Mouse (Mus musculus) forebrain, embryonic 15.5 days (tissue): ENCODE results near the gene Dnajb5. TPM values are rescaled to one million over a fixed set of nuclear protein-coding genes. Genes with fewer than 3 reads are reported as not detected.

ENCODE experiments used
- ATAC-seq: fragments of 200-750 bp; cut with Nextera tagmentation; replicated peaks from 2 replicates; pipeline ENCODE4 v1.8.0; 2017; ENCODE audit warnings: mild to moderate bottlenecking, moderate TSS enrichment, moderate library complexity
- H3K27ac ChIP-seq: fragments of 300-500 bp; sonication (generic); replicated peaks from 2 replicates; pipeline ENCODE4 v1.5.1; 2015; ENCODE audit warnings: mild to moderate bottlenecking, inconsistent platforms
- H3K27me3 ChIP-seq: fragments of 300-500 bp; sonication (generic); 2 replicates; pipeline ENCODE4 v1.6.1; 2015; ENCODE audit warnings: inconsistent platforms
- H3K36me3 ChIP-seq: fragments of 300-500 bp; sonication (generic); 2 replicates; pipeline ENCODE4 v1.6.1; 2015; ENCODE audit warnings: mild to moderate bottlenecking, inconsistent platforms
- H3K4me1 ChIP-seq: fragments of 300-500 bp; sonication (generic); 2 replicates; pipeline ENCODE4 v1.6.1; 2015; ENCODE audit warnings: inconsistent platforms
- H3K4me2 ChIP-seq: fragments of 300-500 bp; sonication (generic); replicated peaks from 2 replicates; pipeline ENCODE4 v1.6.1; 2015; ENCODE audit warnings: mild to moderate bottlenecking, inconsistent platforms
- H3K4me3 ChIP-seq: fragments of 300-500 bp; sonication (generic); 2 replicates; pipeline ENCODE4 v1.5.1; 2015; ENCODE audit warnings: mild to moderate bottlenecking, inconsistent platforms
- H3K9ac ChIP-seq: fragments of 300-500 bp; sonication (generic); replicated peaks from 2 replicates; pipeline ENCODE4 v1.6.1; 2015; ENCODE audit warnings: mild to moderate bottlenecking, inconsistent platforms
- H3K9me3 ChIP-seq: fragments of 300-500 bp; sonication (generic); 2 replicates; pipeline ENCODE4 v1.6.1; 2016; ENCODE audit warnings: inconsistent platforms
- WGBS: fragments of 180-500 bp; shearing (Covaris S2); methylation state at CpG from one replicate; pipeline ENCODE4 v1.1.7; 2015; ENCODE audit warnings: mixed read lengths; 5-methylcytosine and 5-hydroxymethylcytosine counted together
- polyA plus RNA-seq: library from polyadenylated mRNA; unstranded; fragments of >200 nt; fragmentation: Nextera tagmentation; extraction: Ambion mirVana; gene quantifications from 2 replicates; pipeline ENCODE4 v1.2.1, GENCODE M21; 2015

Dnajb5 gene
- polyA plus RNA-seq, 1 experiment from 2014 or later, result 55.1 TPM

GRCm38 (mm10) chr4:42955200-42955599, 5.6 kb downstream of the Dnajb5 start:
- Histone ChIP-seq H3K9ac (no peak overlapping the region), H3K27ac (no peak overlapping the region), H3K4me2 (no peak overlapping the region), H3K9me3 (no peaks in the 10 kb centered on the region), H3K27me3 (no peaks in the 10 kb centered on the region), H3K4me3 (no peak overlapping the region), H3K36me3 (peaks cover 31% of the 10 kb centered on the region), H3K4me1 (peaks cover 51% of the 10 kb centered on the region)
- ATAC-seq, result no peak
- WGBS, result 93% methylated on average over 3 of the region's 3 CpGs

- Histone ChIP-seq H3K9ac (no peak overlapping the region), H3K9me3 (no peaks in the 10 kb centered on the region), H3K4me3 (no peak overlapping the region), H3K4me2 (no peak overlapping the region), H3K27ac (no peak overlapping the region), H3K36me3 (peaks cover 31% of the 10 kb centered on the region), H3K27me3 (no peaks in the 10 kb centered on the region), H3K4me1 (peaks cover 37% of the 10 kb centered on the region)
- ATAC-seq, result no peak
- 92% methylated on average over 17 of the region's 17 CpGs for WGBS
Measured at GRCm38 (mm10) chr4:42956581-42956980, 7.0 kb downstream of the Dnajb5 start.

GRCm38 (mm10) chr4:42957306-42957705, 7.7 kb downstream of the Dnajb5 start:
- no peaks in the 10 kb centered on the region for H3K27me3 ChIP-seq
- H3K27ac ChIP-seq, result no peak overlapping the region
- peaks cover 30% of the 10 kb centered on the region for H3K4me1 ChIP-seq
- peaks cover 31% of the 10 kb centered on the region for H3K36me3 ChIP-seq
- H3K9me3 ChIP-seq, result no peaks in the 10 kb centered on the region
- no peak for ATAC-seq
- H3K9ac ChIP-seq, result no peak overlapping the region
- H3K4me2 ChIP-seq, result no peak overlapping the region
- H3K4me3 ChIP-seq, result no peak overlapping the region
- 80% methylated on average over 11 of the region's 11 CpGs for WGBS

DNA sequence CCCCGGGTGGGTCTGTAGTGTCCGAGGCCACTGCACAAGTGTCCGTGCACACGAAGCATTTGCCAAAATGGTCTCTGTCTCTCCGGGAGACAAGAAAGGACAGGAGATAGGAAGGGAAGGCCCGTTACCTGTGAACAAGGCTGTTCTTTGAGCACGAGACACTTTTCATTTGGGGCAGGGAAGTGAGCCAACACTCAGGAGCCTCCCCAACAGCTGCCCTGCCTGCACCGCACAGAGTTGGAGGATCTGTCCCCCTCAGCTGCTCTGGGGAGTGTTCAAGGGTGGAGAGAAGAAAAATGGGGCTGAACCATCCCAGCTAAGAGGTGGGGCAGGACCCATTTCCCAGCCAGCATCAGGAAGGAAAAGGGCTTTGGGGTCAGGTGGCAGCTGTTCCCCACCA, 8.4 kb downstream of the Dnajb5 start:
- Histone ChIP-seq H3K27ac (no peak overlapping the region), H3K36me3 (peaks cover 31% of the 10 kb centered on the region), H3K9me3 (no peaks in the 10 kb centered on the region), H3K4me2 (no peak overlapping the region), H3K9ac (no peak overlapping the region), H3K27me3 (no peaks in the 10 kb centered on the region), H3K4me1 (peaks cover 23% of the 10 kb centered on the region), H3K4me3 (no peak overlapping the region)
- no peak for ATAC-seq
- WGBS, result 84% methylated on average over 8 of the region's 8 CpGs

DNA sequence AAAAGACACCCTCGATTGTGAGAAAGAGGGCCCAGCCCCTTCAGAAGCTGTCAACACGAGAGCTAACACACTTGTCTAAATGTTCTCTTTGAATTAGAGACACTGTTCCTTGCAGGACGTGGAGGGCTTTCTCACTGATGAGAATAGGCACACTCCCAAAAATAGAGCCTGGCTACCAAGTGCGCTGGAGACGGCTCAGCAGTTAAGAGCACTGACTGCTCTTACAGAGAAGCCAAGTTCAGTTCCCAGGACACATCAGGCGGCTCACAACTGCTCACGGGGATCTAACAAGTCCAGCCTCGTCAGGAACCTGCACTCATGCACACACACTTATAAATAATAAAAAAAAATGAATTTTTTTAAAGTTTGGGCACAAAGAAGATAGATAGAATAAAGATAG, 9.3 kb downstream of the Dnajb5 start:
- 62% methylated on average over 8 of the region's 8 CpGs for WGBS

GRCm38 (mm10) chr4:42959382-42959781, 9.8 kb downstream of the Dnajb5 start:
- Histone ChIP-seq H3K9me3 (no peaks in the 10 kb centered on the region), H3K4me2 (no peak overlapping the region), H3K27ac (no peak overlapping the region), H3K9ac (no peak overlapping the region), H3K4me1 (peaks cover 10% of the 10 kb centered on the region), H3K27me3 (no peaks in the 10 kb centered on the region), H3K4me3 (no peak overlapping the region), H3K36me3 (peaks cover 31% of the 10 kb centered on the region)
- ATAC-seq, result no peak
- WGBS, result 73% methylated on average over 4 of the region's 4 CpGs

More for the DNA sequence above, 9.3 kb downstream of the Dnajb5 start:
- Histone ChIP-seq H3K4me2 (no peak overlapping the region), H3K27ac (0 out of 2 replicates have a peak overlapping the region, but pooled peaks have one; percentile 35), H3K4me1 (peaks cover 14% of the 10 kb centered on the region), H3K27me3 (no peaks in the 10 kb centered on the region), H3K4me3 (no peak overlapping the region), H3K36me3 (peaks cover 31% of the 10 kb centered on the region), H3K9me3 (no peaks in the 10 kb centered on the region), H3K9ac (no peak overlapping the region)
- ATAC-seq, result no peak

DNA sequence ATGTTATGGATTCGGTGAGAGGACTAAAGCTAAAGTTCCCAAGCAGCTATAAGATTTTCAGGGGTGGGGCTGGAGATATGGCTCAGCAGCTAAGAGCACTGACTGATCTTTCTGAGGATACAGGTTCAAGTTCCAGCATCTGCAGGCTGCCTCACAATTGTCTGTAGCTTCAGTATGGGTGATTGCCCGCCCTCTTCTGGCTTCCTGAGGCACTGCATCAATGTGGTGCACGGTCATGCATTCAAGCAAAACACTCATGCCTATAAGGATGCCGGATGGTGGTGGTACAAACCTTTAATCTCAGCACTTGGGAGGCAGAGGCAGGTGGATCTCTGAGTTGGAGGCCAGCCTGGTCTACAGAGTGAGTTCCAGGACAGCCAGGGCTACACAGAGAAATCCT, 12.0 kb downstream of the Dnajb5 start:
- H3K36me3 ChIP-seq, result peaks cover 25% of the 10 kb centered on the region
- 27% methylated on average over 4 of the region's 4 CpGs for WGBS
- no peak overlapping the region for H3K27ac ChIP-seq
- H3K9ac ChIP-seq, result no peak overlapping the region
- no peak overlapping the region for H3K4me2 ChIP-seq
- H3K9me3 ChIP-seq, result no peaks in the 10 kb centered on the region
- no peaks in the 10 kb centered on the region for H3K27me3 ChIP-seq
- ATAC-seq, result no peak
- no peak overlapping the region for H3K4me3 ChIP-seq
- H3K4me1 ChIP-seq, result peaks cover 4% of the 10 kb centered on the region; the same call in 1 of the 2 replicates

DNA sequence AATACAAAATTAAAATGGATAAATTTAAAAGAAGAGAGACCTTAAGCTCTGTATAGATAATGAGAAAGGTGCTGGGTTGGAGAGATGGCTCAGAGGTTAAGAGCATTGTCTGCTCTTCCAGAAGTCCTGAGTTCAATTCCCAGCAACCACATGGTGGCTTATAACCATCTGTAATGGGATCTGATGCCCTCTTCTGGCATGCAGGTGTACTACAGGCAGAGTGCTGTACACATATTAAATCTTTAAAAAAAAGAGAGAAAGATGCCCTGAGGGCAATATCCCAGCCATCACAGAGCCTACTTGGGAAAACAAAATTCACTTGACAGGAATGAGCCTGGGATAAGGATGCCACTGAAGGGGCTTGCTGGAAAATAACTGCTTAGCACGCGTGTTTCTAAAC, 13.9 kb downstream of the Dnajb5 start:
- H3K27me3 ChIP-seq, result no peaks in the 10 kb centered on the region
- no peak overlapping the region for H3K9ac ChIP-seq
- H3K4me1 ChIP-seq, result peaks cover 4% of the 10 kb centered on the region; the same call in 1 of the 2 replicates
- H3K36me3 ChIP-seq, result peaks cover 6% of the 10 kb centered on the region; the same call in 1 of the 2 replicates
- no peak overlapping the region for H3K4me3 ChIP-seq
- H3K9me3 ChIP-seq, result no peaks in the 10 kb centered on the region
- H3K27ac ChIP-seq, result no peak overlapping the region
- no peak for ATAC-seq
- WGBS, result 96% methylated on average over 2 of the region's 2 CpGs
- H3K4me2 ChIP-seq, result no peak overlapping the region

DNA sequence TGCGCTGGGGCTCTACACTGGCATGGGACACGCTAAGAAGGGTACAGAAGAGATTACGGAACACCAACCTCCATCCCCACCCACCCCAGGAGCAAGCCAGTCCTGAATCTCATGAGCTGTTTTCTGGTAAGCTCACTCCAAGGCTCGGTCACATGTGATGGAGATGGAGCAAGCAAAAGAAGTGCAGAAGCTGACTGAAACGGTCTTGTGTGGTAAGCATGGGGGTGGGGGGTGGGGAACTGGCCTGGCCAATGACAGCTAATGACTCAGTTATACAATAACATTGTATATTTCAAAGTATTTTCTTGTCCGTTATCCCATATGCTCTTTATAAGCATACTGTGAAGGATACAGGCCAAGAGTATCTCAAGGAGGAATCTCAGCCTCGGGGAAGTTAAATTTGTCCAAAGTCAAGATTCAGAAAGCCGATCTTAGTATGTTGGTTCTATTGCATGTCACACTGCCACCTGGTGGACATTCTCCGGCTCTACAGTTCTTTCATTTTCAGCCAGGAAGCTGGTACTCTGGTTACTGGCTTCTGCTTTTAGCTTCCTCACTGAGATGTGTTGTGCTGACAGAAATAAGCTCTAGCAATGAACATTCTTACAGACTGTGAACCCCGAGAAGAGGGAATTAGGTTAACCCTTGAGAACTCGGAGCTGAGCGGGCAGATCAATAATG, 15.6 kb downstream of the Dnajb5 start:
- ATAC-seq, result peak; percentile 44
- H3K4me2 ChIP-seq, result peak overlapping the region; percentile 27
- whole genome bisulfite sequencing, result 14% methylated on average over 12 of the region's 12 CpGs

DNA sequence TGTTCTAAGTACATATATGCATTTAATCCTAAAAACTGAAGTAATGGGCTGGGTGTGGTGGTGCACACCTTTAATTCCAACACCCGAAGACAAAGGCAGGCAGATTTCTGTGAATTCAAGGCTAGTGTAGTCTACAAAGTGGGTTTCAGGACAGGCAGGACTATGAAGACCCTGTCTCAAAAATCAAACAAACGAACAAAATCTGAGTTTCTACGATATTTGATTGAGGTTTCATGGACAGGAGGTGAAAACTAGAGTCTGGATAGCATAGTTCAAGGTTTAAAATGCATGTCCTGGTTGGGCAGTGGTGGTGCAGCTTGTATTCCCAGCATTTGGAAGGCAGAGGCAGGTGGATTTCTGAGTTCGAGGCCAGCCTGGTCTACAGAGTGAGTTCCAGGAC, 19.7 kb downstream of the Dnajb5 start, which contains the start of gene 1700022I11Rik:
Gene 1700022I11Rik (plus strand): TSS at position 301 of the 400 bp plus-strand sequence.
- H3K4me2 ChIP-seq, result no peak within 1 kb of the TSS
- no peak within 1 kb of the TSS for H3K9ac ChIP-seq
- no peaks in the 10 kb centered on the region for H3K27me3 ChIP-seq
- H3K36me3 ChIP-seq, result no peaks in the 10 kb centered on the region
- 86% methylated on average over 4 of the region's 4 CpGs for WGBS
- H3K4me1 ChIP-seq, result peaks cover 4% of the 10 kb centered on the region; the same call in 1 of the 2 replicates
- no peak within 1 kb of the TSS for H3K27ac ChIP-seq
- H3K9me3 ChIP-seq, result no peaks in the 10 kb centered on the region
- no peak for ATAC-seq
- H3K4me3 ChIP-seq, result no peak within 1 kb of the TSS

More for the DNA sequence above, 15.6 kb downstream of the Dnajb5 start:
- H3K9ac ChIP-seq, result no peak overlapping the region
- H3K27ac ChIP-seq, result no peak overlapping the region
- H3K4me1 ChIP-seq, result peaks cover 4% of the 10 kb centered on the region; the same call in 1 of the 2 replicates
- H3K9me3 ChIP-seq, result no peaks in the 10 kb centered on the region
- no peak overlapping the region for H3K4me3 ChIP-seq
- no peaks in the 10 kb centered on the region for H3K27me3 ChIP-seq
- no peaks in the 10 kb centered on the region for H3K36me3 ChIP-seq

- Histone ChIP-seq H3K9me3 (no peaks in the 10 kb centered on the region), H3K9ac (no peak overlapping the region), H3K27ac (no peak overlapping the region), H3K36me3 (peaks cover 10% of the 10 kb centered on the region; the same call in 1 of the 2 replicates), H3K4me2 (no peak overlapping the region), H3K4me3 (no peak overlapping the region), H3K4me1 (no peaks in the 10 kb centered on the region), H3K27me3 (no peaks in the 10 kb centered on the region)
- ATAC-seq, result no peak
- 76% methylated on average over 4 of the region's 4 CpGs for WGBS
Measured at GRCm38 (mm10) chr4:42972952-42973351, 23.3 kb downstream of the Dnajb5 start.

GRCm38 (mm10) chr4:42973868-42974267, 24.3 kb downstream of the Dnajb5 start:
- Histone ChIP-seq H3K36me3 (peaks cover 19% of the 10 kb centered on the region), H3K27me3 (no peaks in the 10 kb centered on the region), H3K9me3 (no peaks in the 10 kb centered on the region), H3K4me2 (no peak overlapping the region), H3K4me3 (no peak overlapping the region), H3K9ac (no peak overlapping the region), H3K4me1 (no peaks in the 10 kb centered on the region), H3K27ac (no peak overlapping the region)
- ATAC-seq, result no peak
- WGBS, result 86% methylated on average over 5 of the region's 5 CpGs

DNA sequence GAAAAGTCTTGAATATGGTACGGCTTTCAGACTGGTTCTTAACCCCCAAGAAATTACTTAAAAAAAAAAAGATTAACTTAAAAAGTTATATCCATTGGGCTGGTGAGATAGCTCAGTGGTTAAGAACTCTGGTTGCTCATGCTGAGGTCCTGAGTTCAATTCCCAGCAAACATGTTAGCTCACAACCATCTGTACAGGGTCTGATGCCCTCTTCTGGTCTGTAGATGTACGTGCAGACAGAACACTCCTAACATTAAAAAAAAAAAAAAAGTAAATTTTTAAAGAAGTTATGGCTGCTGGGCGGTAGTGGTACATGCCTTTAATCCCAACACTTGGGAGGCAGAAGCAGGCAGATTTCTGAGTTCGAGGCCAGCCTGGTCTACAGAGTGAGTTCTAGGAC, 28.4 kb downstream of the Dnajb5 start:
- Histone ChIP-seq H3K4me3 (no peak overlapping the region), H3K9ac (no peak overlapping the region), H3K36me3 (peaks cover 55% of the 10 kb centered on the region), H3K4me1 (no peaks in the 10 kb centered on the region), H3K4me2 (no peak overlapping the region), H3K27ac (no peak overlapping the region), H3K9me3 (no peaks in the 10 kb centered on the region), H3K27me3 (no peaks in the 10 kb centered on the region)
- 97% methylated on average over 4 of the region's 4 CpGs for WGBS
- no peak for ATAC-seq
